Mouse (Mus musculus) myocyte (in vitro differentiated cells): ENCODE results near the gene Fgf11.

ENCODE experiments used
- CEBPB ChIP-seq: IDR thresholded peaks from 2 replicates; pipeline ENCODE4 v1.6.1; 2011; ENCODE audit warnings: mild to moderate bottlenecking, moderate library complexity; ENCODE audit not compliant: poor library complexity, insufficient read depth, severe bottlenecking
- E2F4 ChIP-seq: IDR thresholded peaks from one replicate; pipeline ENCODE4 v1.6.1; 2011; ENCODE audit warnings: mild to moderate bottlenecking, control low read depth, moderate library complexity; ENCODE audit not compliant: insufficient read depth
- MAX ChIP-seq: IDR thresholded peaks from one replicate; pipeline ENCODE4 v1.6.1; 2011; ENCODE audit warnings: low read depth, mild to moderate bottlenecking, control low read depth
- MYOD1 ChIP-seq, 3 experiments: IDR thresholded peaks; one replicate each; pipeline ENCODE4 v1.6.1; 2011; ENCODE audit warnings: control low read depth in 2 of 3, low read depth in 2 of 3, mild to moderate bottlenecking in 2 of 3, moderate library complexity in 1 of 3; ENCODE audit not compliant: insufficient read length in 2 of 3, control insufficient read depth in 1 of 3
- MYOG ChIP-seq, 3 experiments: IDR thresholded peaks; one replicate each; pipeline ENCODE4 v1.6.1; 2011; ENCODE audit warnings: control low read depth in 2 of 3, low read depth in 2 of 3, mild to moderate bottlenecking in 2 of 3; ENCODE audit not compliant: insufficient read length in 2 of 3, control insufficient read depth in 1 of 3, insufficient read depth in 1 of 3
- POLR2A ChIP-seq: IDR thresholded peaks from one replicate; pipeline ENCODE4 v1.6.1; 2011; ENCODE audit warnings: low read depth, mild to moderate bottlenecking, control low read depth, moderate library complexity; ENCODE audit not compliant: insufficient read length
- POLR2AphosphoS2 ChIP-seq: IDR thresholded peaks from one replicate; pipeline ENCODE4 v1.6.1; 2011; ENCODE audit warnings: low read depth, control low read depth; ENCODE audit not compliant: insufficient read length
- REST ChIP-seq: IDR thresholded peaks from one replicate; pipeline ENCODE4 v1.6.1; 2011; ENCODE audit warnings: mild to moderate bottlenecking, control low read depth, moderate library complexity; ENCODE audit not compliant: insufficient read depth, insufficient read length
- SRF ChIP-seq: IDR thresholded peaks from one replicate; pipeline ENCODE4 v1.6.1; 2011; ENCODE audit warnings: low read depth; ENCODE audit not compliant: control insufficient read depth, insufficient read length
- TCF12 ChIP-seq: IDR thresholded peaks from one replicate; pipeline ENCODE4 v1.6.1; 2011; ENCODE audit warnings: mild to moderate bottlenecking, control low read depth; ENCODE audit not compliant: poor library complexity, insufficient read depth, severe bottlenecking
- TCF3 ChIP-seq: IDR thresholded peaks from one replicate; pipeline ENCODE4 v1.6.1; 2011; ENCODE audit warnings: low read depth, control low read depth; ENCODE audit not compliant: insufficient read length
- USF1 ChIP-seq: IDR thresholded peaks from one replicate; pipeline ENCODE4 v1.6.1; 2011; ENCODE audit warnings: low read depth, mild to moderate bottlenecking, control low read depth, moderate library complexity

DNA sequence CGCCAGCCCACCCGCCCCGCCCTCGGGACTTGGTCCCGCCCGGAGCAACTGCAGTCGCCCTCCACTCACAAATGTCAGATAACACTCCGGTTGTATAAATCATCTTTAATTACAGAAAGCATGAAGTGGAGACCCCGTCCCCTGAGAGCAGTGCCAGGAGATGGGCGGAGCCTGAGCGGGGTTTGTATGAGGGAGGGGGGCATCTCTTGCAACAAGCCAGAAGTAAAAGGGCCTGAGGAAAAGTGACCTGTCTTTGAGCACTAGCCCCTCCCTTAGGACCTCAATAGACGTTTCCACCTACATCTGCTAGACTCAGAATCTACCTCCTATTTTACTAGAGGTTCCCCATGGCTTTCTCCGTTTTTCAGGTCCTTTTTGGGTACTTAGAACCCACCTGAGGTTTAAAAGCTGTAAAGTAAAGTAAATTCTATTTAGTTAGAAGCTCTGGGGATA, 5.6 kb downstream of the Fgf11 start:
- TF ChIP-seq POLR2A (no peak), E2F4 (no peak), USF1 (no peak), MYOD1 (IDR thresholded peaks at IDR 0.05; ENCODE audit: control insufficient read depth in 1 of 3, insufficient read length in 2 of 3, low read depth in 2 of 3) (no peak), MAX (no peak), SRF (no peak), TCF12 (no peak), REST (no peak), POLR2AphosphoS2 (no peak), MYOG (IDR thresholded peaks at IDR 0.05; ENCODE audit: control insufficient read depth in 1 of 3, insufficient read depth in 1 of 3, insufficient read length in 2 of 3, low read depth in 2 of 3) (no peak), CEBPB (no peak), TCF3 (no peak)
